Mouse (Mus musculus) embryo, embryonic 11.5 days (tissue): Measurements from ENCODE around the gene Sorl1.

ENCODE experiments used
- DNase-seq: peaks from one replicate; pipeline ENCODE4 v3.0.0-alpha.2; 2012; ENCODE audit warnings: low read depth, low spot score

Sorl1 gene

DNA sequence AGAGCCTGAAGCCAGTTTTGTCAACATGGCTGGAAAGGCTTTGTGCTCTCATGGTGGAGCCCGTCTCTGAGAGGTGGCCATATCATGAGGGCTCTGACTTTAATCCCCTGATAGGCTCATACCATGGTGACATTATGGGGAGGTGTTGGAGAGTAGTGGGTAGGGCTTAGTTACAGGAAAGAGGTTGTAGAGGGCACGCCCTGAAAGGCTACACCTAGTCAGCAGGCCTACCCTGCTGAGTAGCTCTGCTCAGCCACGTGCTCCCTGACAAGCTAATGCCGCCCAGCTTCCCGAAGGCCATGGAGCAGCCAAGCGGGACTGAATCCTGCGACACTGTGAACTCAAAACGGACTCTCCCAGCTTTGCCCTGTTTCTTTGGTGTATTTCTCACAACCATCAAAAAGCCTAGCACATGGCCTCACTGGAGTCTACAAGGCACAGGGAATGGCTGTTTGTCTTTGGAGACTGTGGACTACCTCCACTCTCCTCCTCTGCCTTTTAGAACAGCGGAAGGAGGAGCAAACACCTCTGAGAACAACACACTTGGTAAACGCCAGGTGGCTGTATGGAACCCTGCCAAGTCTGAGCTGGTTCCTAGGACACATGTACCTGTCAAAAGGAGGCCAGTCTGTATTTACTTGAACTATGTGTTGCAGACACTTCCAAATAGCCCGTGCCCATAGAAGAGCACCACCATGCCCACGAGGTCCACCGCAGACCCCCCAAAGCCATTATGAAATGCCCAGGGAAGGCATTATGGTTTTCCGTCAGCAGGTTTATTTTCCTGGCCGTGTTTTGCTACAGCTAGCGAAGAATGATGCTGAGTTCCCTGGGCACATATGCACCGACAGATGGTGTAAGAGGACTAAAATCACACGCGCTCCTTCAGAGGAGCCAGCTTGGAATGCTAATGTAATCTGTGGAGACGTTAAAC lies 69.5 kb downstream of the Sorl1 start:
- DNase-seq: no peak

- DNase-seq: no peak
Observed at GRCm38 (mm10) chr9:42053591-42054190, 70.4 kb downstream of the Sorl1 start.

DNA sequence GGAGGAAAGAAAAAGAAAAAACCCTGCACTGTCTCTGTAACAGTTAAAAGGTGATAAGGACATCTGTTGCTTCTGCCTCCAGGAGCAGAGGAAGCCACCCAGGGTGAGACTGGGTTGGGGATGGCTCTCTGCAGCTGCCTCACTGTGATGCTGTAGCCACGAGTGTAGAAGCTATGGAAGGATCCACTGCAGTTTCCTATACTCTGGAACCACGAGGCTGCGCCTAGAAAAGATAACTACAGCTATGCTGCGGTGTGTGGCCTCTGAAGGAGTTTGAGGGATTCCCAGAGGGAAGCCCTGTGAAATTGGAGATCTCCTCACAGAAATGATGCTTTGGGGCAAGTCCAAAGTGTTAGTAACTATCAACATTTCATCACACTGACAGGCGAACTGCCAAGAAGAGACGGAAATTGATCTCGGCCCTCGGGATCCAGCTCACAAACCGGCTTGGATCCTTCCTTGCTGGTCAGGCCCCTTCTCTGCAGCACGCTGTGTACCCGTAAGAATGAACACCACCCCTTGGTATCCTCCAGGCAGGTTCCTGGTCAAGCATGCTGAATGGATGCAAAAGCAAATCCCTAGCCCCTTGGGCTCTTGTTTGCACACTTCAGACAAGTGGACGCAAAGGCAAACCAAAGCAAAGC lies 71.3 kb downstream of the Sorl1 start:
- no peak for DNase-seq

GRCm38 (mm10) chr9:42048542-42048941 lies 75.6 kb downstream of the Sorl1 start:
- DNase-seq: no peak

DNA sequence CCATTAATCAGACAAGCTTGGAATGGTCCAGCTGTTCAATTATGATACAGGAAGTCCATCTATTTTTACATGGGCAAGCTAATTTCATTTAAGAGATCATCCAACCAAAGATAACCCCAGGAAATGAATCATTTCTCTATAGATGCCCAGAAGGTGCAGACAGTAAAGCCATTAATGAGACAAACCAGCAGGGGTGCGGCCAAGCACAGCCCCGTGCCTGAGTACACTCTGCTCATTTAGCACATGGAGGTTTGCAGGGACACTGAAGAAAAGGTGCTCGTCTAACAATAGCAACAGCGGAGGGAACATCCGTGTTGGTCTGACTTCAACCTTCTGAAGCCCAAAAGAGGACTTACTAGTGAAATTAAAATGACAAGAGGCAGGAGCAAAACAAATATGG lies 76.3 kb downstream of the Sorl1 start:
- no peak for DNase-seq

GRCm38 (mm10) chr9:42046248-42046647 lies 77.8 kb downstream of the Sorl1 start:
- no peak for DNase-seq

- no peak for DNase-seq
Observed at GRCm38 (mm10) chr9:42044651-42045050, 79.4 kb downstream of the Sorl1 start.

GRCm38 (mm10) chr9:42043934-42044333 lies 80.2 kb downstream of the Sorl1 start:
- no peak for DNase-seq

- no peak for DNase-seq
Observed at GRCm38 (mm10) chr9:42039000-42039992, 84.8 kb downstream of the Sorl1 start.

- no peak for DNase-seq
Observed at GRCm38 (mm10) chr9:42036885-42037284, 87.2 kb downstream of the Sorl1 start.

- no peak for DNase-seq
Observed at GRCm38 (mm10) chr9:42035995-42036394, 88.1 kb downstream of the Sorl1 start.

DNA sequence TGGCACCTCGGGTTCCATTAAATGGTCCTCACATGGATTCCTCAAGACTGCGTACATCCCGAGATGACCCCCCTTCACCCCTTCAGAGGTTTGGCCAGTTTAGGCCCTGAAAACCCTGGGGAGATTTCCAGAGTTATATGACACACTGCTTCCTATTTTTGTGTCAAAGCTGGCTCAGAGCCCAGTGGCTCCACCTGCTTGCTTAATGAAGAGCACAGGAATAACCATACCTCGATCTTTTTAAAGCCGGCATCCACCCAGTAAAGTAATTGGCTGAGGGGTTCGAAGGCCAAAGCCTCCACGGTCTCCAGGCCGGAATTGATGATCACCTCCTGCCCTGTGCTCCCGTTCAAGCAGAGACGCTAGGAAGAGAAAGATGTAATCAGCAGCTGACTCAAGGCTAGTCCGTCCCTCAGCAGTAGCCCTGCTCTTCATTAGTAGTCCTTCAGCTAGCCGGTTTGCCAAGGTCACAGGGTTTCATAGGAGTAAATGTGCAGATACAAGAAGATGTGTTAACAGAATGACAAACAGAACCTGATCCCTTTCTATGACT lies 88.8 kb downstream of the Sorl1 start:
- DNase-seq: no peak

GRCm38 (mm10) chr9:42034116-42034520 lies 90.0 kb downstream of the Sorl1 start:
- no peak for DNase-seq

GRCm38 (mm10) chr9:42033291-42034115 lies 90.6 kb downstream of the Sorl1 start:
- DNase-seq: no peak

- no peak for DNase-seq
Observed at GRCm38 (mm10) chr9:42032419-42032818, 91.7 kb downstream of the Sorl1 start.

- no peak for DNase-seq
Observed at GRCm38 (mm10) chr9:42028807-42029206, 95.3 kb downstream of the Sorl1 start.

- DNase-seq: no peak
Observed at GRCm38 (mm10) chr9:42024257-42024656, 99.8 kb downstream of the Sorl1 start.

GRCm38 (mm10) chr9:42023383-42023782 lies 100.7 kb downstream of the Sorl1 start:
- no peak for DNase-seq

- DNase-seq: no peak
Observed at GRCm38 (mm10) chr9:42022318-42022717, 101.8 kb downstream of the Sorl1 start.
